Mouse (Mus musculus) cerebellum, postnatal 4 days (tissue): ENCODE results near the gene Cntfr.

ENCODE experiments used
- DNase-seq, 2 experiments: peaks; one replicate each; pipeline ENCODE4 v3.0.0; 2022; ENCODE audit warnings: low spot score in 2 of 2, mixed read lengths in 1 of 2

The Cntfr gene

DNA sequence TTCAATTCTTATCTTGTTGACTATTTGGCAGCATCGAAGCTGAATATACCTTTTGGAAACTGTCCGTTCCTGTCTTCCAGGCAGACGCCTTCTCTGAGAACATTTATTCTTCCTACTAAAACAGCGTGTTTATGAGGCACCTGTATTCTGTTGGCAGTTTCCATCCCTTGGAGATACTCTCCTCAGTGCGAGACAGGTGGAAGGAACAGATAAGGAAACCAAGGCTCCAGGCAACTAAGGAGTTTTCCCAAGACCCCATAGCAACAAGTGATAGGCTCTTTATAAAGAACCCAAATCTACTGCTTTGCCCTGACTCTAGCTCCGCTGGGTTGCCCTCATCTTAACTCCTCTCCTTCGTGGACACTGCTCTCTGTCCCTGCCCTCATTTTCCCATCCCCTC, 48.3 kb downstream of the Cntfr start:
- no peak for DNase-seq

DNA sequence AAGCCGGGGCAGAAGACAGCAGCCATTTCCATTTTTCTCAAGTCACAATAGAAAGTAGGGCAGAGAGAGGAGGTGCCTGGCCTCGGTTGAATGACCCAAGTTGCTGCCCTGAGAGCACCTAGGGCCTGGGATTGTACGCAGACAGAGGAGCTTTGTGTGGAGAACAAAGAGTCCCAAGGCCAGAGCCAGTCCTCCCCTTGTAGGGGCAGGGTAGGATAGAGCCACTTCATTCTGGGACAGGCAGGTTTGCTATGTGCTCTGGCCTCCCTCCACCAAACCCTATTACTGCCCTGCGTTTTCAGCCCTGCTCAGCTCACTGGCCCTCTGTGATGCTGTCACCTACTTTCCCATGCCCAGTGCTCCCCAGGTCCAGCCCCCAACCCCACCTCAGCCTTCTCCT, 48.7 kb downstream of the Cntfr start:
- no peak for DNase-seq

DNA sequence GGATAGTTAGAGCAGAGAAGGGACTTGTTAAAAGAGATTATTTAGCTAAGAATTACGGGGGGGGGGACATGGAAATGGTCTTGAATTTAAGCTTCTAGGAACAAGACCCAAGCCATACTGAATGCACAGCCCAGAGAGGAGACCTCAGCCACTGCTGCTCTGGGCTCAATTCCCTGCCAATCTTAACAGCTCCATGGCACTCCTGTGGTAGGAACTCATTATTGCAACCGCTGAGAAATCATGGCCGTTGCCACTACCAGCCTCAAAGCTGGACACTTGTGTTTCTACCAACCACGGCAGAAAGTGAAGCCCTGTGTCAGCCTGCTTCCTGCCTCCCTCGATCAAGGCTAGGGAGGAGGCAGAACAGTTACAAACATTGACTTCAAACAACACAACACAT, 51.4 kb downstream of the Cntfr start:
- DNase-seq = peak in 1 of 2 experiments; percentile 64

DNA sequence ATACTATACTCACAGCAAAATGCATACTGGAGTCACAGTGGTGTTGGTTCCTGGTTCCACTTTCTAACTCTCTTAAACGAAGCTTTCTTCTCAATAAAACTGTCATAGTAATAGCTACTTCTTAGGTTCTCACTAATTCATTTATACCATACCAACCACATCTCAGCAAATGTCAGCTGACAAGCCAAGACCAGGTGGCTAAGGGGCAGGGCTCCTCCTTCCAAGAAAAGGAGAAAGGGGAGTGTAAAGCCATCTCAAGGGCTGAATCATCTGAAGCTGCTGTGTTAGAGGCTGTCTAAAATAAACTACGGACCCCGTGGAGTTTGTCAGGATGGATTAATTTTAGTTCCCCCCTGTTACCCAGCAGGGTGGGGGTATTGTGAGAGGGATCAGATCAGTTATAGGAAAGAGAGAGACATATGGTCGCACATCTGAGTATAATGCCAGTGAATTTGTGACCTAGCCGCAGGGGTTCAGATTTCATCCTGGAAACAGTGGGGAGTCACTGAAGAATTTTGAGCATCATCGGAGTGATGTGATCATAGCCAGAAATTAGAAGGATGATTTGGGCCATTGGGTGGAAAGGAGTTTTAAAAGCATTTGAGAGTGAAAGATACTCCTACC, 55.6 kb downstream of the Cntfr start:
- DNase-seq = no peak

DNA sequence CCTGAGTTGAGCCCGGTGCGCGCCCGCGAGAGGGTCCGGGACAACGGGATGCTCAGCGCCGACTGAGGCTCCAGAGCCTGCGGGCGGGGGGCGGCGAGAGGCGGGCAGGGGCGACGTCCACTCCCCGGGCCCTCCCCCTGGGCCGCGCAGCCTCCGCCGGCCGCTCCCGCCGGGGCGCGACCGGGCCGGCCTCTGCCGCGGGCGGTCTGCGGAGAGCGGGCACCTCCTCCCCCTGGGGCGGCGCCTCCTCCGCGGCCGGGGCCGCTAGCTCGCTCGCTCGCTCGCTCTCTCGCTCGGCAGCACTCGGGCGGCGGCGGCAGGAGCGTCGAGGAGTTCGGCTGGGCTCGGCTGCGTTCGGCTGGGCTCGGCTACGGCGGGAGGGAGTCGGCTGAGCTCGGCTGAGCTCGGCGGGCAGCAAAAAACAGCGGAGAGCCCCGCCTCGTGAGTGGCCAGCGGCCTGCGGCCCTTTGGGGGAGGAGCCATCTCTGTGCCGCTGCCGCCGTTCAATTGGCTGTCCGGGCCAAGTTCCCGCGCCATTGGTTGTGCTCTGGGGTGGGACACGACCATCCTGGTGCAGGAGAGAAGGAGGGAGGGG, 56.9 kb downstream of the Cntfr start, which contains the start of gene Enho:
TSS of gene Enho (minus strand) at position 412 of the 595 bp plus-strand sequence.
- peak; percentile 91 to 96 for DNase-seq

DNA sequence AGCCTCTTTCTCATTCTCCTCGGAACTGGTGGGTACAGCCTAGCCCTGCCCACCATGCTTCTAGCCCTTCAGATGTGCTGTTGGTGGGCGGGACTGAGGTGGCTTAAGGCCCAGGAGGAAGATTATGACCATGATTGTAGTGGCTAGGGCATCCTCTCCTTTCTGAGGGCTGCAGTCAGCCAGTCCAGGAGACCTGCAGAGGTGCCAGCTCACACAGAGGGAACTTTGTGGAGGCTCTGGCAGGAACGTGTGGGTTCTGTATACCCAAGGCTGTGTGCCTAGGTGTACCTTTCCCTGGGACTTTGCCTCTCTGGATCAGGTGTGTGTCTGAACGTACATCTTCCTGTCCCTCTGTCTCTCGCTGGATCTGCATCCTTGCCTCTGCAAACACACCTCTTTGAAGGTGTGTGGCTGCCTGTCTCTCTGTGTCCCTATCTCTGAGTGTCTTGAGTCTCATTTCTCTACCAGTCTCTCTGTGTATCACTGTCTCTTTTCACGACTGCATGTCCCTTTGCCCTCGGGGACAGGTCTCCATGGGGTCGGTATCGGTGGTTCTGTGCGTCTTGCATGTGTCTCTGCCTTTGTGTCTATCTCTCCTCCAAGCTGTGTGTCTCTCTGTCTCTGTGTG, 57.6 kb downstream of the Cntfr start:
- DNase-seq = no peak

DNA sequence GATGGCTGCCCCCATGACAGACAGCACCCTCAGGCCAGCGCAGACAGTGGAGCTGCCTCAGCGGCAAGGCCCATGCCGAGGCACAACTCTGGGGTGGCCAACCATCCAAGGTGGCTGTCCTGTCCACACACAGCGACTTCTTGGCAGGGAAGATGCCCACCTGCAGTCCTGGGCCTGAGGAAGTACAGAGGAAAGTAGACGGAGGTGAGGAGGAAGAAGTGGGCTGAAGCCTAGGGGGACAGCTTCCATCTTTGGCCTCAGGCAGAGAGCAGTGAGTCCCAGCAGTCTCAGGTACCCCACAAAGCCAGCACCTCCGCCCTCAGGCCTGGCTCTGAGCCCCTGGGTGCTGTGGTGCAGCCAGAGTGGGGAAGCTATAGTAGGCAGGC, 58.1 kb downstream of the Cntfr start:
- DNase-seq = no peak

DNA sequence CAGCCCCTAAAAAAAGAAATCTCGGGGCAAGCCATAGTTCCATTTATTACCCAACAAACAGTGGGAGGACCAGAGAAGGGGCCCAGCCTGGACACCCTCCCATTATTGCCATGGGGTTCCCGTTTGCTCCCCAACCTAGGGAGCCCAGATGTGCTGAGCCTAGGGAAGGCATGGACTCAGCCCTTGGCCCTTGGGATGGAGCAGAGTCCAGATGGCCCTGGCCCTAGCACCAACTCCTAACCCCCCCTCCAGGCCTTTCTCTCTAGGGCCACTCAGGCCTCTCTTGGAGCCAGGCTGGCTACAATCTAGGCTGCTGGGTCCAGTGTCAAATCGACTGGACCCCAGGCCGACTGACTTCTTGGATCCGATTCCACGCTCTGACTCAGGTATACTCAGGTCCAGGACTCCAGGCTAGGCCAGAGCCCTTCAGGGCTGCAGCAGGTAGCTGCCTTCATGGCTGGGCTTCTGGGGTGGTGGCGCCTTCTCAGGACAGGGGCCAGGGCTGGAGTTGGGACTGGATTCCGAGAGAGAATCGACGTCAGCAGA, 58.6 kb downstream of the Cntfr start:
- DNase-seq = no peak

DNA sequence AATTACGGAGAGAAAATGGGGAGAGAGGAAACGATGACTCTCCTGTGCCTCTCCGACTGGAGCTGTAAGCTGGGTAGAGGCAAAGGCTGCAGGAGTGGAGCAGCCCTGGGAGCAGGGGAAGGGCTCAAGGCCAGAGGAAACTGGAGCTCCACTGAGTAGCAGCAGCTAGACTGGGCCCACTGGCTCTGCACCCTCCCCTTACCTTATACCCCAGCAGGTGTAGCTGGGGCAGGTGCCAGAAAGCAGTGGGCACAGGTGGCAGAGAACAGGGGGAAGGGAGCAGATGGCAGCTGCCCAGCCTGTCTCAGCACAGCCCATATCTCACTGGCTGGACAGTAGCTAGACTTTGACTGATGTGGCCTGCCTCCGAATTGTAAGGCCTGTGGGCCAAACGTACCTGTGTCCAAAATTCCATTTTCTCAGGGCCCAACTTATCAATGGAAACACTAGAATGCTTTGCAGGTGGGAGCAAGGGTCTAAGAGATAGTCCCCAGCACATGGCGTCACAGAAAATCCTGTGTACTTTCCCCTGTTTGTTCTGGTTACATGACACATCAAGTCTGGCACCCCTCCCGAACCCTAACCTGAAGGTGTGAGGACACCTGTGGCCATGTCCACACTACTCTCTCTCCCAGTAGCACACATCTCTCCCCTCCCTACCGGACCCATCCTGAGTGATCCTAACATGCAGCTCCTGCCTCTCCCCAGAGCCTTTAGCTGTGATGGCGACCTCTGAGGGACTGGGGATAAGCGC, 59.8 kb downstream of the Cntfr start:
- peak in 1 of 2 experiments; percentile 47 for DNase-seq

DNA sequence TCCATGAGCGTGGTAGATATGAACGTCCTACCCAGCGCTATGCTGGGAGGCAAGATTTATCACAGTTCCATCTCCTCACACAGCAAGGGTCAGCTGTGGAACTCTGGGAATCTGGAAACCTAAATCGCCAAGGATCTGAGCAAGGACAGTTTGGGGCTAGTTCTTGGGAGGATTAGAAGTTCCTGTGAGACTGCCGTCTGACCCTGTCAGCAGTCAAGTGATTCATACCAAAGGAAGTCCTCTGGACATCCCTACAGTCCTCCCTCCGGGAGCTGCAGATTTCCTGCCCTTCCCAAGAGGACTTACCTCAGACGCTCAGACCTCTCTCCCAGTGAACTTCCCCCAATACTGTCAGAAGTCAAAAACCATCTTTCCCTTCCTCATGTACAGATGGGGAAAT, 60.5 kb downstream of the Cntfr start:
- DNase-seq = no peak

DNA sequence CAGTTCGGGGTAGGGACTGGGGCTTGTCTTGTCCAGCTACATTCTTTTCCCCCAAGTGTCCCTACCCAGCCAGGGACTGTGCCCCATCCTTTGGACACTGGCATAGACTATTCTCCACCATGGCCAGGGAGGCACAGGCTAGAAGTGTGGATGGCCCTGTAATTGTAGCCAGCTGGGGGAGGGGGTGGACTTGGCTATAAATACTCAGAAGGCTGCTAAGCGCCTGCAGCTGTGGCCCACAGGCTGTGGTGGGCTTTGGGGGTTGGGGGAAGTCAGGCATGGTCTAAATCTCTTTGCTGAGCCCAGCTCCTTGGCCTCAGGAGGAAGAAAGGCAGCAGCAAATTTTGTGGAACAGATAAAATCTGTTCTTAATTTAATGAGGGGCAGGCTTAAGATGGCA, 61.0 kb downstream of the Cntfr start:
- DNase-seq = no peak

DNA sequence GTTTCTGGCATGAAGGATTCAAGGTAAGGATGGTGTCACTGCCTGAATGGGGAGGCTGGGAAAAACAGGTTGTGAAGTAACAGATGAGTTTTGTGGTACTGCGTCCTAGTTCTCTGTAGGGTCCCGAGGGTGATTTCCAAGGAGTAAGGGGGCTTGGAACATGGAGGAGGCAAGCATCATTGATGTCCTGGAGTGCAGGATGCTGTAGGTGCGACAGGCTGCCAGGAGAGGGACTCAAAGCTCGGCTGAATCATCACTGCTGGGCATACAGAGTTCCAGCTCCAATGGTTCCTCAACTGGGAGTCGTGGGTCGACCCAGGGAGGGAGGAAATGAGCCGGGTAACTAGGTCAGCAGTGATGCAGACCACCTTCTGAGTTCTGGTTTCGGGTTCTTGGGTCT, 61.7 kb downstream of the Cntfr start:
- no peak for DNase-seq

DNA sequence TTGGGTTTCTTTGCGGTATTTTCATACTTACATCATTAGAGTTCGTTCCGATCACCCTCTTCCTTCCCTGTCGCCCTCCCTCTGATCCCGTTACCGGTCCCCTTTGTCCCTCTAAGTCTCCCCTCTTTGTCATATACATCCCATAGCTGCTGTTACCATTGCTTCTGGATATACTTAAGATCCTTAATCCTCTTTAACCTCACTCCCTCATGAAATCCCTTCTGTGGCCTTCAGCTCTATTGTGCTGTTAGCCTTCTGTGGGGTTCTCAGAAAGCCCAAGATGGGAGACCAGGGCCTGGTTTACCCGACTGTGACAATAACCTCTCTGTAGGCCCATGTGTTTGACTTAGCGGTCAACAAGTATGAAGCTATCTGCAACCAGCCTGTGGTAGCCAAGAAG, 62.3 kb downstream of the Cntfr start:
- no peak for DNase-seq

DNA sequence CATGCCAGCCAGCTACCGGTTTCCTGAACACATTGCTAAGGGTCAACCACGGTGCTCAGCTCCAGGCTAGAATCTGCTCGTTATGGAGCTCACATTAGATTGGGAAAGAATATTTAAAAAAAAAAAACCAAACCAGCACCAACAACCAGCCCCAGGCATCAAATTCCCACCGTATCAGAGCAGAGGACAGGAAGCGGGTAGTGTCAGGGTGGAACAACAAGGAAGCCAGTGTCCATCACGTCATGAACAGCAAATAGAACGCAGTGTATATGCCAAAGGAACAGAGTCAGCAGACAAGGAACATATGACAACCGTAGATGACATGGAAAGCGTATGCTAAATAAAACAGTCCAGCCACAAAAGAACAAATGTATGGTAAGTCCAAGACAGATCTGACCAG, 63.9 kb downstream of the Cntfr start:
- DNase-seq = no peak

DNA sequence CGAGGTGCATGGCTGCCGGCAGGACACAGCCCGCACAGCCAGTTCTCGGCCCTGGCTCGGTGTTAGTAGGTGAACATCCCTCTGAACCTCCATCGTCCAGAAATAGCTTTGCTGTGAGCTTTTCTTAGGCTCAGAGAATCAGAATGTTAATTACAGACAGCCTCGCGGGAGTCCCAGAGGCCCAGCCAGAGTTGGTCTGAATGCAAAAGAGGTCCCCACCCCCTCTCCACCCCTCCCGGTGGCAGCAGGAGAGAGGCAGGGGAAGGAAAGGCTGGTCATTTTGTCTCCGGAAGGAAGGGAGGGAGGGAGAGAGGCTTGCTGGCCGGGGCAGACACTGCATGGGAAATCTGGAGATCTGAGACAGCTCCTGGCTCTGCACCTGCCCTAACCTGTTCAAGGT, 65.5 kb downstream of the Cntfr start:
- DNase-seq = peak in 1 of 2 experiments; percentile 36

DNA sequence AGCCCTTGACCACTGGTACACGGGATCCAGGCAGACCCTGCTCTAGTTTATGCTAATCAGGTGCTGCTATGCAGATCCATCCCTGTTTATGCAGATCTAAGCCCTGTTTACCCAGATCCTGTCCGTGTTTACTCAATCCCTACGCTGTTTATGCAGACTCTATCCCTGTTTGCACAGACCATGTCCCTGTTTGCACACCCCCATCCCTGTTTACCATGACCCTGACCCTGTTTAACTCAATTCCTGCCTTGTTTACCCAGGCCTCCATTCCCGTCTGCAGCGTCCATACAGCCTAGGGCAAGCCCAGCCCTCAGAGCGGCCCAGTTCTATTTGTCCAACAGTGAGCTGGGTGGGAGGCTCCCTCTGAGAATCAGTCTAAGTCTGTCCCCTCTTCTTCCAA, 66.7 kb downstream of the Cntfr start:
- no peak for DNase-seq

DNA sequence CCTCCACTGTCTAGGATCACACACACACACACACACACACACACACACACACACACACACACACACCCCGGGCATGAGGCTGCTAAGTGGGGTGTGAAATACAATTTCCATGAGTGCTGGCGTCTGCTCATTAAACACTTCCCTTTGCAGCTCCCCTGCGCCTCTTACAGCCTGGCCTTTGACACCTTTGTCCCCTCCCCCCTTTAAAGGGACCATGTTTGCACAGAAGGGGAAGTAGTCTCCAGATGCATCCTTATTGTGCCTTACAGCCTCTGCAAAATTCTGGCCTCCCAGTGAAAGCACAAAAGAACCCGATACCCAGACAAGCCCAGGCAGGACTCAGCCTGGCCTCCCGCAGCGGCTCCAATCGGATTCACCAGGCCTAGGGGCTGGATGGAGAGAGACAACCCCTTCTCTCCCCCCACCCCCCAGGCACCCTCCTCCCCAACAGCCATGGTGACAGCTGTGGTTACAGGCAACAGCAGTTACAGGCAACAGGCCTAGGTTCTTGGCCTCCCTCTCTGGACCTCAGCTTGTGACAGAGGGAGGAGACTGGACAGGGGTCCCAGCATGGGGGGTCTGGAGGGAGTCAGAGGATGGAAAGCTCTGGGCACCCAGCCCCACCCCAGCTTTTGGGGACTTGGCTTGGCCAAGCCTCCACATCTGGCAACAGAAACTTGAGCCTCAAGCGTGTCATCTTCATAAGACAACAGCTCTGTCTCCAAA, 68.5 kb downstream of the Cntfr start:
- no peak for DNase-seq

DNA sequence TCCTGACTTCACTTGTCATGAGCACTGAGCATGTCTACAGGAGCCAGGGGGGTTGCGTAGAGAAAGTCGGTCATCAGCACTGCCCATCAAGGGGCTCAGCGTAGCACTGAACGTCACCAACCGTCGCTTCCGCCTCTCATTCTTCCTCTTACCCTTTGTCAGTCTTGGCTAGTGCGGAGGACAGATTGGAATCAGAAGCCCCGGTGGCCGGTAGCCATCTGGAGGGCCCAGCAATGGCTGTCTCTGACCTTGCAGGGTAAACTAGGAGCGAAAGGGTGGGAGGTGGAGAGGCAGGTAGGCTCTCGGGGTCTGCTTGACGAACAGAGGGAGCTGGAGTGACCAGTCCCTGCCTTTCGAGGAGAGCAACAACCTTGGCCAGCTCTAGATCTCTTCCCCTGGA, 74.8 kb downstream of the Cntfr start:
- DNase-seq = no peak

DNA sequence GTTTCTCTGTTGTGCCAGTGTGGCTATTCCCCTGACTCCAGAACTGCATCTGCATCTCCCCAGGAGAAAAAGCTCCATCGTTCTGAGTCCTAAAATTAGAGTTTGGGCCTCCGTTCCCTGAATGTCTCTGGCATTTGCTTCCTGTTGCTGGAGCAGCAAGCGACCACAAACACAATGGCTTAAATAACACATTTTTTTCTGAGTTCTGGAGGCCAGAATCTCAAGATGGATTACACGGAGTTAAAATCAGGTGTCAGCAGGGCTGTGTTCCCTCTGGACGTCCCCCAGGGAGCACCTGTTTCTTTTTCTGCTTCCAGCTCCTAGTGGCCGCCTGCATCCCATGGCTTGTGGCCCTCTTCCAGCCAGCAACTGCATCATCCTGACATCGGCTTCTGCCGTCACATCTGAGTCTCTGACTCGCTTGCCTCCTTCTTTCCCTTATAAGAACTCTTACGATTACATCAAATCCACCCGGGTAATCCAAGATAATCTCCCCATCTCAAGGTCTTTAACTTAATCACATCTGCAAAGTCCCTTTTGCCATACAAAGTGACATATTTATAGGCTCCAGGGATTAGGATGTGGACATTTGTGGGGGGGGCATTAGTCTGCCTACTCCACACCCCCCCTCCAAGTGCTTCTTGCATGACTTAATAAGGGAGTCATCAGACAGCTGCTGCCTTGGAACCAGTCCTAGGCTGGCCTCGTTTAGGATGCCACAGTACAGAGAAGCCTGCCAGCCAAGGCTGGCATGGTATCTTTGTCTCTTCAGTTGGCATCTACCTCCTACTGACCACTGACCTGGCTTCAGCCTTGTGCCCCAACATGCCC, 77.8 kb downstream of the Cntfr start:
- DNase-seq = peak in 1 of 2 experiments; percentile 73

DNA sequence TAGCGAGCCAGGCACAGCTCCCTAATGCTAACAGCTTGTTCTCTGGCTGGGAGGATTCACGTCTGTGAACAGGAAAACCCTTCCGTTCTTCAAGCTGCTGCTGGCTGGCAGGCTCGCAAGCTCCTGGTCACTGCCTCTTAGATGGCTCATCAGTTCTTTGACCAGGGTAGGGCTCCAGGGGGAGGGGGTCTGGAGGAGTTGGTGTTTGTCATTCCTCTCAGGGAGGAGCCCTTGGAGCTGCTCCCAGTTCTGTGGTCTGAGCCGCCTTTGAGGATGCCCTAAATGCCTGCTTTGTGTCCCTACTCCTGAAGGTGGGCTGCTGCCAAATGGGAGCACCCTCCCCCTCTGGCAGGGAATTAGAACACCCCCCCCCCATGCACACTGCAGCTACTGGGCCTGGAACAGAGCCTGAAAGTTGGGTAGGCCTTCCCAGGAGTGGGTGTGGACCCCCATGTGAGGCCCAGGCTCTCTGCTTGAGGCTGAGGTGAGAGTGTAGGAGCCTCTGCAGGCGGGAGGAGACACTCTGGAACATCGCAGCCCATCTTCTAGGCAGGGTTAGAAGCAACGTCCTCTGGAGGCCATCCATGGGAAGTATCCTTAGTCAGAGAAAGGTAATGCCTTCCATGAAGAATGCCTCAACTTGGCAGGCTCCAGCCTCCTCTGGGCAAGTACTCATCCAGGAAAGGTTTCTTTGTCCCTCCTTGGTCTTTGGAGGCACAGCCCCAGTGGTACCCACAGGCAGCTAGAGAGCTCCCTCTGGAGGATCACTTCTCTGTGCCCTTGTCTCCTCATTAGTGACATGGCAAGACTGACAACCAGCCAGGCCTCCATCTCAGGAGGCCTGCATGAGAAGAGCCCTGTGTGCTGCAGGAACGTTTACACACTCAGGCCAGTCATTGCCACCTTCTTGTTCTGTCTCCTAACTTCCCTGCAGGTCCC, 81.0 kb downstream of the Cntfr start:
- DNase-seq = peak in 1 of 2 experiments; percentile 70
